Mouse (Mus musculus) cerebellum, adult (tissue): Measurements from ENCODE around the gene Obscn.

ENCODE experiments used
- ATAC-seq: cut with Nextera tagmentation; 2 replicates; pipeline ENCODE4 v1.9.2; 2017; ENCODE audit warnings: mild to moderate bottlenecking, moderate library complexity, mixed read lengths; ENCODE audit not compliant: insufficient number of reproducible peaks, low FRiP score, low TSS enrichment

Gene Obscn

DNA sequence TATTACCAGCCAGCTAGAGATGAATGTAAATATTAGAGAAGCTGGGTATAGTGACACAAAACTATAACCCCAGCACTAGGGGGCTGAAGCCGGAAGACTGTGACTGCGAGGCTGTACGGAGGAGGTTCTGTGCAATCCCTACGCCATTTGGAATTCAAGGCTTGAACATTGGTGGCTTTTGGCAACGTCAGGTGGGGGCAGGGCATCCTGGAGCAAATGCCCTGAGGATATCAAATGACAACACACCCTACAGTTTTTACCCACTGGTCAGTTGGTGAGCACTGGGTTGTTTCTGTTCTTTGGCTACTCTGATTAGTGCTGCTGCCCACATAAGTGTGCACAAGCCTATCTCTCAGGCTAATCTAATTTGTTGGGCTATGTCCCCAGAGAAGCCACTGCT, 6.8 kb upstream of the Obscn start:
- ATAC-seq: no peak

GRCm38 (mm10) chr11:59141772-59142370, 5.7 kb upstream of the Obscn start:
- ATAC-seq: no peak

DNA sequence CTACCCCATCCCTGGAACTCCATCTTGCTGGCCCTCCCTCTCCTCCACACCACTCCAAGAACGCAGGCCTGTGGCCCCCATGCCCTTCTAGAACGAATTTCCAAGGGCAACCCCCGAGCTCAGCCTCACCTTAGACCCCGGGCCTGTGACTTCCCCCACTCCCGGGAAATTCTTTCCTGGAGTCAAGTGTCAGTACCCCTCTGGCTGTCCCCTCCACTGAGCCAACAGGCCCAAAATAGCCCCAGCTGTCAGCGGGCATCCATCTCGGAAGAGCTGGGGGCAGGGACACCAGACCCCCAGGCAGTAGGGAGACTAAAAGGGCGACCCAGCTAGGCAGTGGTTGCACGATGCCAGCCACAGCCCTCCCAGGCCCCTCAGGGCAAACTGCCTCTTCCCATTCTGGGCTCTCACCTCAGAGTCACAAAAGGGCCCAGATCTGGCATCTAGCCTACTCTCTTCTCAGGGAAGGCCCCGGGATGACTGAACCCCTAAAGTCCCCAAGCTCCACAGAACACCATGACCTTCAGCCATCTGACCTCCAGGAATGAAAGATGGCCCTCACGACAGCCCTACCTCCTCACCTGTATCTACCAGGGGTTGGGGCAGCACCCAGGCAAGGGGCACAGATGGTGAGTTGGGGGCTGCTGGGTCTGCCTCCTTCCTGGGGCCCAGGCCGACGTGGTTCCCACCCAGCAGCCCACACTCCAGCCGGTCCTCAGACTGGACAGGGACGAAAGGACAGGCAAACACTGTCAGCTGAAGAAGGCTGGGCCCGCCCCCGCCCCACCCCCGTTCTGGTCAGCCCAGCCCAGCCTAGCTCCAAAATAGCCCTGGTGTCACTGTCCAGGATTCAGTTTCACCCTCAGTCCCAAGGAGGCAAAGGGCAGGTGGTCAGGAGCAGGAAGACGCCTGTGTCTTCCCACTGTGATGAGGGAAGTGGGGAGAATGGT, 2.6 kb upstream of the Obscn start:
- ATAC-seq: no peak

DNA sequence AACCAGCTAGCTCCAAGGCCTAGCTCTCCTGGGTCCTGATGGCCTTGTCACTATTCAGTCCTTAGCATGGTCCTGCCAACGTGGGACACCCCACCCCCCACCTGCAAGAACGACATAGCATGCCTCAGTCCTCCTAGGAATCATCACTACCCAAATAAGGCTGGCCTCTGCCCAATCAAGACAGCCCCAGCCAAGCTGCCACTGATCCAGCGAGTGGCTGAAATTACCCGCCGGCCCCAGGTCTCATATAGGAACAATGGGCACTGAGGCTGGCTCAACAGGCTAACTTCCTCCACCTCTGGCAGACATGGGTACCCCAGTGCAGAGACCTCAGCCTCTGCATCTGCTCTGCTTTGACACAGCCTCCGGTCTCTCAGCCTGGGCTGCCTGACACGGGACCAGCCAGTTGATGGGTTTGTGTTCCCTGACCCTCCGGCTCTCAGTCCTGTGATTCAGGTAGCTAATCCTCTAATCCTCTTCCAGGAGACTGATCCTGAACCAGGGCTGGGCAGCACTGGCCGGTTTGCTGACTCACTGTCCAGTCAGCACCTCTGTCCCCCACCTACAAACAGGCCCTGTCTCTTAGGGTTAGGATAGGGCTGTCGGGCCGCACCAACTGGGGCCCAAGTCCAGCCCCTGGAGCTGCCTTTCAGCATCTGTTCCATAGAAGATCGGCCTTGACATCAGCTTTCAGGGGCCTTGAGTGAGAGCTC, 948 bp upstream of the Obscn start:
- ATAC-seq: no peak

DNA sequence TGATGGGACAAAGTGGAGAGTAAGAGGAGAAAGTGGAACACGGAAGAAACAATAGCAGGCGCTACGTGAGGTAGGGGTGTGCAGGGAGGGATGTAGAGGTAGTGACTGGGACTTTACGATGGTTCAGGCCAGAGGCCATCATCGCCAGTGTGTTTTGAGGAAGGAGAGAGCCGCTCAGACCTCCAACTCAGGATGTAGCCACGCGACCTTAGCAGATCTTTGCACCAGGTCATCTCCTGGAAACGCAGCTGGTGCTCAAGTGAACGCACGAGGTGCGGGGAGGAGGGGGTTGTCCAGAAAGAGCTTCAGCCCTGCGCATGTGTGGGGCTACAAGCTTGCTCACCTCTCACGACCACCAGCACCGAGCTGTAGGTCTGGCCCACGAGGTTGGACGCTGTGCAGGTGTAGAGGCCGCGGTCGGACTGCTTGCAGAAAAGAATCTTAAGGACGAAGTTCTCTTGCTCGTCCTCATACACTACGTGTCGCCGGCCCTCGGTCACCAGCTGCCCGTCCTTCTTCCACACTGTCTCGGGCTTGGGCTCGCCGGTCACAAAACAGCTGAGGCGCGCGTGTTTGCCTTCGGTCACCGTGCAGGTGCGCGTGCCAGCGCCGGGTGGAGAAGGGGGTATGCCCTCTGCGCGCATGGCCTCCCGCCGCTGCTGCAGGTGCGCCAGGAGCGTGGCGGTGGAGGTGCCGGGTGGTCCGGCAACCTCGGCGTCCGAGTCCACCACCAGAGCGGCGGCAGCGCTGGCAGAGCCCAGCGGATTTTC, 966 bp downstream of the Obscn start:
- ATAC-seq: no peak

DNA sequence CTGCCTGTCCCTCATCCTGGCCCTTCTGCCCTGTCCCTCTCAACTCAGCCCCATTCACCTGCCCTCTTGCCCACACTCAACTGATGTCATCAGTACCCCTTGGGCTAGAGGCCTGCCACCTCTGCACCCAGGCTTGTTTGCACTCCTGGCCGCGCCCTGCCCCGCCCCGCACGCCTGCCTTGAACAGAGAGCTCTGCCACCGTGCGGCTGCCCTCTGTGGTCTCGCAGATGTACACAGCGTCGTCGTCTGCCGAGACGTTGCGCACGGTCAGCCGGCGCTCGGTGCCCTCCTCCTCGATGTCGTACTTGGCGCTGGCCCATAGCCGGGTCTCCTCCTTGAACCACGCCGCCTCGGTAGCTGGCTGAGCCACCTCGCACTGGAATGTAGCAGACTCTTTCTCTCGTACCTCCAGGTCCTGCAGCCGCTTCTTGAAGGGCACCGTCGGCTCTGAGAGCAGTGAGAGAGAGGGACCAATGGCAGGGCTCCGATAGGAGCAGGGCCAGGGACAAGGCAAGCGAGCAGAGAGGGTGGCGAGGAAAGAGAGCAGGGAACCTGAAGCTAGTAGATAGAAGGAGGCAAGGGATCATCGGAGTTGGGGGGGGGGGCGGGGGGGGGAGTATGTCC, 1.7 kb downstream of the Obscn start:
- ATAC-seq: no peak

- no peak for ATAC-seq
These were observed 4.1 kb downstream of the Obscn start for GRCm38 (mm10) chr11:59132065-59132464.

GRCm38 (mm10) chr11:59131348-59131919, 4.8 kb downstream of the Obscn start:
- no peak for ATAC-seq

GRCm38 (mm10) chr11:59130782-59131181, 5.4 kb downstream of the Obscn start:
- ATAC-seq: no peak

- ATAC-seq: no peak
These were observed 30.3 kb downstream of the Obscn start for GRCm38 (mm10) chr11:59105945-59106344.

GRCm38 (mm10) chr11:59102324-59102723, 33.9 kb downstream of the Obscn start:
- no peak for ATAC-seq

GRCm38 (mm10) chr11:59098339-59098738, 37.9 kb downstream of the Obscn start:
- no peak for ATAC-seq

- ATAC-seq: no peak
These were observed 38.4 kb downstream of the Obscn start for GRCm38 (mm10) chr11:59097770-59098169.

GRCm38 (mm10) chr11:59094213-59094612, 42.0 kb downstream of the Obscn start:
- ATAC-seq: no peak

- ATAC-seq: no peak
These were observed 48.6 kb downstream of the Obscn start for GRCm38 (mm10) chr11:59087581-59087980.

- no peak for ATAC-seq
These were observed 51.0 kb downstream of the Obscn start for GRCm38 (mm10) chr11:59085200-59085599.

DNA sequence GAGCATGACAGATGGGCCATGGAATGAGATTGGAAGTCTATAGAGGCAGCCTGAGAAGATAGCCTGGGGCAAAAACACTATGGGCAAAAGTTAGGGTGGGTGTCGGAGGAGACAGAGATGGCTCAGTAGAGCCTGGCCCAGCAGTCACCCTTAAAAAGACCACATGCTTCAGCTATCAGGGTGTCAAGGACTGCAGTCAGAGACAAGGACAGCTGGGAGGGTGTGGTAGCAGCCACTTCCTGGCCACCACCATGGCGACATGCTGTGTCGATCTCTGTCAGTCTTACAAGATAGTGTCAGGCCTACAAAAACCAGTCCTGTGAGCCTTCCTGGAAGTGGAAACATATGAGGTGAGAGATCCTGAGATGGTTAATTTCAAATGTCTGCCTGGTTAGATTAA, 53.1 kb downstream of the Obscn start:
- ATAC-seq: no peak

- ATAC-seq: no peak
These were observed 57.9 kb downstream of the Obscn start for GRCm38 (mm10) chr11:59078311-59078710.

DNA sequence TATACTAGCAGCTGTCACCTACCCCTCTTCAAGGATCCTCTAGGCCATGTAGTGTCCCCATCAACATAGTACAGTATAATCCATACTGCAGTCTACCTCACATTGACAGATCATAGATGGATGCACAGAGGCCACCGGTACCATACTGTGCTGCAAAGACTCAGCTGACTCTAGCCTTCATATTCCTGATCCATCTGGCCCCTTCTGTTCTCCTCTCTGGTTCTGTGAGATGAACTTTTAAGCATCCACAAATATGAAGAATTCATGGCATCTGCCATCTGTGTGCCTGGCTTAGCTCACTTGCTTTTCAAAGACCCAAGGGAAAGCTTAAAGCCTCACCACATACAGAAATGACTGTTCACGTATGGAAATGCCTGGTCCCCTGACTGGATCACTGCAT, 65.9 kb downstream of the Obscn start:
- ATAC-seq: no peak

- no peak for ATAC-seq
These were observed 67.3 kb downstream of the Obscn start for GRCm38 (mm10) chr11:59068922-59069321.
